Mouse (Mus musculus): ENCODE data around the gene Grk1.

Gene Grk1

GRCm38 (mm10) chr8:13404666-13405131 is at the start of gene Grk1:
Grk1 (plus strand) TSS chr8:13405081.
- DNase-seq (ENCODE audit: low spot score), result no peak

GRCm38 (mm10) chr8:13356221-13356620 is 48.7 kb upstream of the Grk1 start:
- no peak for DNase-seq (ENCODE audit: low spot score)

GRCm38 (mm10) chr8:13356681-13357080 is 48.2 kb upstream of the Grk1 start:
- no peak for DNase-seq (ENCODE audit: low spot score)

GRCm38 (mm10) chr8:13360213-13360612 is 44.7 kb upstream of the Grk1 start:
- DNase-seq (ENCODE audit: low spot score), result no peak

GRCm38 (mm10) chr8:13361865-13362264 is 43.0 kb upstream of the Grk1 start:
- DNase-seq (ENCODE audit: low spot score), result no peak

GRCm38 (mm10) chr8:13373151-13373662 is 31.7 kb upstream of the Grk1 start:
- DNase-seq (ENCODE audit: low spot score), result no peak

- DNase-seq (ENCODE audit: low spot score), result no peak
Observed at GRCm38 (mm10) chr8:13381630-13382029, 23.3 kb upstream of the Grk1 start.

GRCm38 (mm10) chr8:13382536-13382935 is 22.3 kb upstream of the Grk1 start:
- DNase-seq (ENCODE audit: low spot score), result no peak

- no peak for DNase-seq (ENCODE audit: low spot score)
Observed at GRCm38 (mm10) chr8:13382999-13383398, 21.9 kb upstream of the Grk1 start.

GRCm38 (mm10) chr8:13386366-13386765 is 18.5 kb upstream of the Grk1 start:
- no peak for DNase-seq (ENCODE audit: low spot score)

GRCm38 (mm10) chr8:13387728-13388127 is 17.2 kb upstream of the Grk1 start:
- no peak for DNase-seq (ENCODE audit: low spot score)

GRCm38 (mm10) chr8:13388744-13389143 is 16.1 kb upstream of the Grk1 start:
- DNase-seq (ENCODE audit: low spot score), result no peak

GRCm38 (mm10) chr8:13393869-13394268 is 11.0 kb upstream of the Grk1 start:
- DNase-seq (ENCODE audit: low spot score), result no peak

GRCm38 (mm10) chr8:13396725-13397124 is 8.2 kb upstream of the Grk1 start, which contains the start of gene Atp4b:
Atp4b (minus strand) TSS chr8:13396825.
- DNase-seq (ENCODE audit: low spot score), result no peak

- DNase-seq (ENCODE audit: low spot score), result no peak
Observed at GRCm38 (mm10) chr8:13403517-13403916, 1.4 kb upstream of the Grk1 start.

GRCm38 (mm10) chr8:13406011-13406410 is 1.1 kb downstream of the Grk1 start:
- no peak for DNase-seq (ENCODE audit: low spot score)

- DNase-seq (ENCODE audit: low spot score), result peak; percentile 30
Observed at GRCm38 (mm10) chr8:13411597-13411996, 6.7 kb downstream of the Grk1 start.

GRCm38 (mm10) chr8:13412891-13413558 is 8.1 kb downstream of the Grk1 start:
- peak; percentile 31 for DNase-seq (ENCODE audit: low spot score)

GRCm38 (mm10) chr8:13413823-13414390 is 9.0 kb downstream of the Grk1 start:
- no peak for DNase-seq (ENCODE audit: low spot score)

- no peak for DNase-seq (ENCODE audit: low spot score)
Observed at GRCm38 (mm10) chr8:13415879-13416278, 11.0 kb downstream of the Grk1 start.

GRCm38 (mm10) chr8:13419111-13419639 is 14.3 kb downstream of the Grk1 start:
- DNase-seq (ENCODE audit: low spot score), result no peak

GRCm38 (mm10) chr8:13420970-13421369 is 16.1 kb downstream of the Grk1 start:
- DNase-seq (ENCODE audit: low spot score), result no peak

GRCm38 (mm10) chr8:13427351-13427750 is 22.5 kb downstream of the Grk1 start:
- DNase-seq (ENCODE audit: low spot score), result no peak

Data from yolk sac, embryonic 10.5 days (tissue).